Mouse (Mus musculus) kidney, adult 2 months (tissue): Measurements from ENCODE around the gene Llgl2.

Source experiments
- CTCF ChIP-seq: fragments of 200-500 bp; conservative IDR thresholded peaks from 2 replicates; pipeline ENCODE4 v1.5.1; 2011; ENCODE audit warnings: low read depth, mild to moderate bottlenecking, control low read depth, low read length, moderate library complexity, mixed read lengths; ENCODE audit not compliant: insufficient read depth, insufficient read length
- POLR2A ChIP-seq: fragments of 200-500 bp; IDR thresholded peaks from one replicate; pipeline ENCODE4 v1.6.1; 2011; ENCODE audit warnings: low read depth, low read length, control low read depth

GRCm38 (mm10) chr11:115806154-115806553, 17.7 kb upstream of the Llgl2 start:
- no peak for TF ChIP-seq CTCF
- TF ChIP-seq POLR2A, result no peak
